Mouse (Mus musculus): ENCODE results near the gene Caln1. TPM values are rescaled to one million over a fixed set of nuclear protein-coding genes. Genes with fewer than 3 reads are reported as not detected.

Caln1 gene
- polyA plus RNA-seq, 1 experiment from 2014 or later = not detected

GRCm38 (mm10) chr5:130658141-130658540, 288.9 kb downstream of the Caln1 start:
- Histone ChIP-seq H3K79me2 (ENCODE audit: inconsistent target) (no peaks in the 10 kb centered on the region), H3K36me3 (ENCODE audit: inconsistent target) (no peaks in the 10 kb centered on the region), H3K27ac (no peak overlapping the region), H3K4me3 (ENCODE audit: inconsistent target) (no peak overlapping the region)
- WGBS (ENCODE audit: missing documents) = 77% methylated on average over 3 of the region's 3 CpGs

GRCm38 (mm10) chr5:130666091-130666490, 296.8 kb downstream of the Caln1 start:
- no peak overlapping the region for H3K27ac ChIP-seq
- no peak overlapping the region for H3K4me3 ChIP-seq (ENCODE audit: inconsistent target)
- no peaks in the 10 kb centered on the region for H3K79me2 ChIP-seq (ENCODE audit: inconsistent target)
- 75% methylated on average over 1 of the region's 1 CpGs for WGBS (ENCODE audit: missing documents)
- H3K36me3 ChIP-seq (ENCODE audit: inconsistent target) = no peaks in the 10 kb centered on the region

- no peaks in the 10 kb centered on the region for H3K79me2 ChIP-seq (ENCODE audit: inconsistent target)
- H3K36me3 ChIP-seq (ENCODE audit: inconsistent target) = no peaks in the 10 kb centered on the region
- WGBS (ENCODE audit: missing documents) = 36% methylated on average over 3 of the region's 3 CpGs
- H3K4me3 ChIP-seq (ENCODE audit: inconsistent target) = no peak overlapping the region
- no peak overlapping the region for H3K27ac ChIP-seq
These were observed 303.3 kb downstream of the Caln1 start for GRCm38 (mm10) chr5:130672588-130672987.

GRCm38 (mm10) chr5:130673092-130673491, 303.8 kb downstream of the Caln1 start:
- WGBS (ENCODE audit: missing documents) = 63% methylated on average over 3 of the region's 3 CpGs
- H3K4me3 ChIP-seq (ENCODE audit: inconsistent target) = no peak overlapping the region
- no peaks in the 10 kb centered on the region for H3K79me2 ChIP-seq (ENCODE audit: inconsistent target)
- no peak overlapping the region for H3K27ac ChIP-seq
- H3K36me3 ChIP-seq (ENCODE audit: inconsistent target) = no peaks in the 10 kb centered on the region

- Histone ChIP-seq H3K27ac (no peak overlapping the region), H3K4me3 (ENCODE audit: inconsistent target) (no peak overlapping the region), H3K36me3 (ENCODE audit: inconsistent target) (no peaks in the 10 kb centered on the region), H3K79me2 (ENCODE audit: inconsistent target) (no peaks in the 10 kb centered on the region)
- 100% methylated on average over 2 of the region's 2 CpGs for WGBS (ENCODE audit: missing documents)
These were observed 308.6 kb downstream of the Caln1 start for GRCm38 (mm10) chr5:130677895-130678294.

- H3K36me3 ChIP-seq (ENCODE audit: inconsistent target) = no peaks in the 10 kb centered on the region
- H3K4me3 ChIP-seq (ENCODE audit: inconsistent target) = no peak overlapping the region
- no peaks in the 10 kb centered on the region for H3K79me2 ChIP-seq (ENCODE audit: inconsistent target)
- H3K27ac ChIP-seq = no peak overlapping the region
- 80% methylated on average over 5 of the region's 5 CpGs for WGBS (ENCODE audit: missing documents)
These were observed 316.8 kb downstream of the Caln1 start for GRCm38 (mm10) chr5:130685911-130686658.

- no peak overlapping the region for H3K4me3 ChIP-seq (ENCODE audit: inconsistent target)
- H3K79me2 ChIP-seq (ENCODE audit: inconsistent target) = no peaks in the 10 kb centered on the region
- WGBS (ENCODE audit: missing documents) = 48% methylated on average over 16 of the region's 16 CpGs
- H3K27ac ChIP-seq = no peak overlapping the region
- no peaks in the 10 kb centered on the region for H3K36me3 ChIP-seq (ENCODE audit: inconsistent target)
These were observed 319.3 kb downstream of the Caln1 start for GRCm38 (mm10) chr5:130688385-130689138.

GRCm38 (mm10) chr5:130691349-130691748, 322.1 kb downstream of the Caln1 start:
- Histone ChIP-seq H3K27ac (no peak overlapping the region), H3K36me3 (ENCODE audit: inconsistent target) (no peaks in the 10 kb centered on the region), H3K4me3 (ENCODE audit: inconsistent target) (no peak overlapping the region), H3K79me2 (ENCODE audit: inconsistent target) (no peaks in the 10 kb centered on the region)
- WGBS (ENCODE audit: missing documents) = 88% methylated on average over 3 of the region's 3 CpGs

- WGBS (ENCODE audit: missing documents) = 82% methylated on average over 4 of the region's 4 CpGs
- H3K4me3 ChIP-seq (ENCODE audit: inconsistent target) = no peak overlapping the region
These were observed 330.2 kb downstream of the Caln1 start for GRCm38 (mm10) chr5:130699476-130699875.

GRCm38 (mm10) chr5:130701777-130702176, 332.5 kb downstream of the Caln1 start:
- WGBS (ENCODE audit: missing documents) = 75% methylated on average over 6 of the region's 6 CpGs
- no peaks in the 10 kb centered on the region for H3K36me3 ChIP-seq (ENCODE audit: inconsistent target)
- H3K4me3 ChIP-seq (ENCODE audit: inconsistent target) = no peak overlapping the region
- H3K27ac ChIP-seq = no peak overlapping the region
- H3K79me2 ChIP-seq (ENCODE audit: inconsistent target) = no peaks in the 10 kb centered on the region

More at GRCm38 (mm10) chr5:130699476-130699875, 330.2 kb downstream of the Caln1 start:
- no peak overlapping the region for H3K27ac ChIP-seq
- H3K79me2 ChIP-seq (ENCODE audit: inconsistent target) = no peaks in the 10 kb centered on the region
- H3K36me3 ChIP-seq (ENCODE audit: inconsistent target) = no peaks in the 10 kb centered on the region

GRCm38 (mm10) chr5:130702361-130702760, 333.1 kb downstream of the Caln1 start:
- WGBS (ENCODE audit: missing documents) = 80% methylated on average over 4 of the region's 4 CpGs
- no peak overlapping the region for H3K27ac ChIP-seq
- H3K79me2 ChIP-seq (ENCODE audit: inconsistent target) = no peaks in the 10 kb centered on the region
- no peak overlapping the region for H3K4me3 ChIP-seq (ENCODE audit: inconsistent target)
- no peaks in the 10 kb centered on the region for H3K36me3 ChIP-seq (ENCODE audit: inconsistent target)

- Histone ChIP-seq H3K79me2 (ENCODE audit: inconsistent target) (no peaks in the 10 kb centered on the region), H3K4me3 (ENCODE audit: inconsistent target) (no peak overlapping the region), H3K27ac (no peak overlapping the region), H3K36me3 (ENCODE audit: inconsistent target) (no peaks in the 10 kb centered on the region)
- WGBS (ENCODE audit: missing documents) = 87% methylated on average over 4 of the region's 4 CpGs
These were observed 335.6 kb downstream of the Caln1 start for GRCm38 (mm10) chr5:130704866-130705265.

GRCm38 (mm10) chr5:130706202-130706855, 337.1 kb downstream of the Caln1 start:
- Histone ChIP-seq H3K79me2 (ENCODE audit: inconsistent target) (no peaks in the 10 kb centered on the region), H3K27ac (no peak overlapping the region), H3K36me3 (ENCODE audit: inconsistent target) (no peaks in the 10 kb centered on the region), H3K4me3 (ENCODE audit: inconsistent target) (no peak overlapping the region)
- WGBS (ENCODE audit: missing documents) = 66% methylated on average over 6 of the region's 6 CpGs

- Histone ChIP-seq H3K27ac (no peak overlapping the region), H3K36me3 (ENCODE audit: inconsistent target) (no peaks in the 10 kb centered on the region), H3K79me2 (ENCODE audit: inconsistent target) (no peaks in the 10 kb centered on the region), H3K4me3 (ENCODE audit: inconsistent target) (no peak overlapping the region)
- WGBS (ENCODE audit: missing documents) = 86% methylated on average over 3 of the region's 3 CpGs
These were observed 338.5 kb downstream of the Caln1 start for GRCm38 (mm10) chr5:130707755-130708154.

GRCm38 (mm10) chr5:130708616-130709015, 339.4 kb downstream of the Caln1 start:
- no peaks in the 10 kb centered on the region for H3K36me3 ChIP-seq (ENCODE audit: inconsistent target)
- WGBS (ENCODE audit: missing documents) = 74% methylated on average over 4 of the region's 4 CpGs

More at GRCm38 (mm10) chr5:130708616-130709015, 339.4 kb downstream of the Caln1 start:
- Histone ChIP-seq H3K4me3 (ENCODE audit: inconsistent target) (no peak overlapping the region), H3K79me2 (ENCODE audit: inconsistent target) (no peaks in the 10 kb centered on the region), H3K27ac (no peak overlapping the region)
